Mouse (Mus musculus) cerebellum, postnatal 4 days (tissue): ENCODE data around the gene Sept7.
"Not testable (repeated sequence)": the region's sequence is repeated elsewhere in the genome, so short reads cannot be mapped to it uniquely, and the experiment has no call there.

Experiments used
- DNase-seq, 2 experiments: peaks; one replicate each; pipeline ENCODE4 v3.0.0; 2022; ENCODE audit warnings: low spot score in 2 of 2, mixed read lengths in 1 of 2

The Sept7 gene

GRCm38 (mm10) chr9:25253478-25253824 lies 1.2 kb downstream of the Sept7 start:
- no peak for DNase-seq

GRCm38 (mm10) chr9:25260411-25260810 lies 8.2 kb downstream of the Sept7 start:
- no peak for DNase-seq

GRCm38 (mm10) chr9:25260979-25261378 lies 8.7 kb downstream of the Sept7 start:
- no peak for DNase-seq

- no peak for DNase-seq
Observed at GRCm38 (mm10) chr9:25262087-25262486, 9.8 kb downstream of the Sept7 start.

- DNase-seq = no peak
Observed at GRCm38 (mm10) chr9:25265795-25266194, 13.6 kb downstream of the Sept7 start.

- DNase-seq = no peak
Observed at GRCm38 (mm10) chr9:25267133-25267532, 14.9 kb downstream of the Sept7 start.

DNA sequence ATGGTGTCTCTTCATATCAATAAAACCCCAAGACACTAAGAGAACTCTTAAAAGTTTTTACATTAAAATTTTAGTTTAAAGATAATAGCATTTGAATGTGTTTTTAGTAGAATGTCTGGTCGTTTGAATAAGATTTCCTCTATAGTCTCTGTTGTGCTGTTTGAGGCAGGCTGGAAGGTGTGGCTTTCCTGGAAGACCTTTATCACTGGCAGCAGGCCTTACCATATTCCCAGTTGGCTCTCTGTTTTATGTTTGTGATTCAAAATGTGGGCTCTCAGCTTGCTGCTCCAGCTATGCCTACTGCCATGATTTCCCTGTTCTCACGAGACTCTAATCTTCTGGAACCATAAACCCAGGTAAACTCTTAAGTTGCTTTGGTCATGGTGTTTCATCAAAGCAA lies 15.3 kb downstream of the Sept7 start:
- DNase-seq = no peak

DNA sequence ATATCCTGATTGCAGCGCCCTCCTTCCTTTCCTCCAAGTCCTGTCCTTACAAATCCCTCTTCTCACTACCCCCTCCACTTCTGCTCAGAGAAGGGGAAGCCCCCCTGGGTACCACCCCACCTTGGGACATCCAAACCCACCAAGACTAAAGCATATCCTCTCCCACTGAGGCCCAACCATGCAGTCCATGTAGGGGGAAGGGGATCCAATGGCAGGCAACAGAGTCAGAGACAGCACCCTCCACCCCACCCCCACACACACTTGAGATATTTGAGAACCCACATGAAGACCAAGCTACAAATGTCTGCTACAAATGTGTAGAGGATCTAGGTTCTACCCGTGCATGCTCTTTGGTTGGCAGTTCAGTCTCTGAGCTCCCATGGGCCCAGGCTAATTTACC lies 19.7 kb downstream of the Sept7 start:
- no peak for DNase-seq

DNA sequence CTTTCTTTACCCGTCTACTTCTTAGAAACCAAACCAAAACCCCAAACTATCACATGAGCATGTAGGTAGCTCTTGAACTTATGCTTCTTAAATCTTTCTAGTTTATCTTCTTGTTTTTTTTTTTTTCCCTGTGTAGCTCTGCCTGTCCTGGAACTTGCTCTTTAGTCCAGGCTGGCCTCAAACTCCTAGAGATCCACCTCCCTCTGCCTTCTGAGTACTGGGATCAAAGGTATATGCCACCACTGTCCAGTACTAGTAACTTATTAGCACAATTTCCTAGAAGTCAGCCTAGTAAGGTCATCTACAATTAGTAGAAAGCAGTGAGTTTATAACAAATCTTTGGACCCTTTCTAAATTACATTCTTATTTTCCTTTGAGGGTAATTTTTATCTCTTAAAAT lies 37.6 kb downstream of the Sept7 start:
- DNase-seq = no peak

DNA sequence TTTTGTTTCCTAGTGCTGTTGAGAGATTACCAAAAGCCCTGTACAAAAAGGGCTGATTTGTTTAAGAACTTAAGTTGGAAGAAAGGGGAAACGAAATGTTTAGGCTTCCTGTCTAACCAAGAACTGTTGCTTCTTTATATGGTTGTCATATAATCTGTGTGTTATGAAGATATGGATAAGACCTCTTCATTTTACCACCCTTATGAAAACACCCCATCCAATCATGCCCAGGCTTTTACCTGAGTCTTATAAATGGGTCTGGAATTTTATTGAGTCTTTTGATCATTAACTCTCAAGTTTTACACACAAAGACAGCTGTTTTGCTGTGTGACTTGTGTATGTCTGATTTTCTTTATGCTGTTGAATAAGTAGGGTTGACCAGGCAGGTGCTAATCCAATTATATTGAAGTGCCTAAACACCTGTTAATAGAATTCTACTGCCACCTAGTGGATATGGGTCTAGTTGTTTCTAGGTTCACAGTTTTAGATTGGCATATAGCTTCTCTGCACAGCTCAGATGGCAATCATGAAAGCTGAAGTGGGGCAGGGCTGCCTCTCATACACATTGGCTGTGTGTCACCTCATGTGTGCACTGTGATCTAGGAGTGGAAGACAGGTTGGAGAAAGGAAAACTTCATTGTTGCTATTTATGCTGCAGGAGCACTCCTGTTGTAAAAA lies 57.4 kb downstream of the Sept7 start:
- no peak for DNase-seq

GRCm38 (mm10) chr9:25314304-25314703 lies 62.1 kb downstream of the Sept7 start:
- DNase-seq = no peak

GRCm38 (mm10) chr9:25317827-25318505 lies 65.7 kb downstream of the Sept7 start:
- peak; percentile 33 to 60 for DNase-seq

GRCm38 (mm10) chr9:25319676-25320075 lies 67.4 kb downstream of the Sept7 start:
- DNase-seq = not testable (repeated sequence)

- DNase-seq = no peak
Observed at GRCm38 (mm10) chr9:25327727-25328370, 75.6 kb downstream of the Sept7 start.

DNA sequence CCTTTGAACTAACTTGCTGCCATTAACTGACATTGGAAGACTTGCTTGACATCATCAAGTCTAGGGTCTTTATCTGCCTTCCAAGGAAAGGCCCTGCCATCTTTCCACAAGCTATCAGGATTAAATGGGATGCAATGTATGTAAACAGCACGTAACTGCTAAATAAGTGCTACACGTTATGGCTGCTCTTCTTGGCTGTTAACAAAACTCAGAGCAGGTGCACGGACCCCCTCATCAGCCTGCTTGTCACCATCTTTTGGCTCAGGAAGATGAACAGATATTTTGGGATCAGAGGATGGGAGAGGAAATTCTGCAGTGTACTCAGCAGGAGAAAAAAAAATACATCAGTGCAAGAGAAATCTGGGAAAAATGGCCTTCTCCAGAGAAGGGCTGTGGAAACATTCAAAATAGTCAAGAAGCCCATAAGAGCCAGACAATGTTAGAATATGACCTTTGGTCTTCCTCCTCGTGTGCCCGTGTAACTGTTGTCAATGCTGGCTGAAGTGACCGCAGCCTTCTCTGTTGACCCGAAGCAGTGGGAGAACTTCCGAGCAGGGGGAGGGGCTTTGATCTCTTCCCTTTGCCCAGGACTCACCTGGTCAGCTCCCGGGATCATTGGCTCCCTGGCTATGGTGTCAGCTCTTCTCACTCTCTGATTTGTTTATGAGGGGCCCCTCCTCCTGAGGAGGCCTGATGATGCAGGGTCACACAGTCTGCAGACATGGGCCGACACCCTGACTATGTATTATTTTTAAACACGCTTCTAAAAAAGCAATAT lies 76.9 kb downstream of the Sept7 start:
- DNase-seq = no peak

- no peak for DNase-seq
Observed at GRCm38 (mm10) chr9:25337436-25338198, 85.4 kb downstream of the Sept7 start.

GRCm38 (mm10) chr9:25340412-25340811 lies 88.2 kb downstream of the Sept7 start:
- DNase-seq = no peak

GRCm38 (mm10) chr9:25353775-25354174 lies 101.5 kb downstream of the Sept7 start:
- DNase-seq = no peak

DNA sequence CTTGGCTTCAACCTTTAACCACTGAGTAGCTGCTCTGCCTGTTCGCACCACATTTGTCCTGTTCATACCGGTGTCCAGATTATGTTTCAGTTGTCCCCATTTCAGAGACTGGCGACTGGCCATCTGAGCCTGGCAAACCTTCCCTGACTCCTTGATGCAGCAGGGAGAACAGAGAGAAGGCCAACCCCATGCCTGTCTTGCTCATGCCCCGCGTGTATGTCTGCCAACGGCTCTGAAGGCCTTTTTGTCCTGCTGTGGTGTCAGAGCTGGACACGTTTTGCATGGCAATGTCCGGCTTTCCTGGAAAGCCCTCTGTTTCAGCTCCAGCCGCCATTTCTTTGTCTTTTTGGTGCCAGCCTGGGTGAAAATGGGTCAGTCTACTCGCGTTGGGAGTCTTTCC lies 103.6 kb downstream of the Sept7 start:
- peak; percentile 29 to 42 for DNase-seq

DNA sequence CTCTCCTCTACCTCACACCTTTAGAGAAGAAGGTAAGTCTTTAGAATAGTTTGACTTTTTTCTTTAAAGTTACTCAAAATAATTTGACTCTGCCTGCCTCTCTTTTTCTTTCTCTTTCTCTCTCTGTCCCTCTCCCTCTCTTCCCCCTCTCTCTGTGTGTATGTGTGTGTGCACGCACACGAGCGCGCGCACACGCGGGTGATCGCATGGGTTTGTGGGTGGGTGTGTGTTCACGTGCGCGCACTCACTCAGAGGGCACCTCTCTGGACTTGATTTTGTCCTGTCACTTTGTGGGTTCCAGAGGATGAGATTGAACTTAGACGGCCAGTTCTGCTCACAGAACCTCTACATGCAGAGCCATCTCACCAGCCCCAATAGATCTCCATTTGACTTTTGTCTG lies 105.3 kb downstream of the Sept7 start:
- no peak for DNase-seq

DNA sequence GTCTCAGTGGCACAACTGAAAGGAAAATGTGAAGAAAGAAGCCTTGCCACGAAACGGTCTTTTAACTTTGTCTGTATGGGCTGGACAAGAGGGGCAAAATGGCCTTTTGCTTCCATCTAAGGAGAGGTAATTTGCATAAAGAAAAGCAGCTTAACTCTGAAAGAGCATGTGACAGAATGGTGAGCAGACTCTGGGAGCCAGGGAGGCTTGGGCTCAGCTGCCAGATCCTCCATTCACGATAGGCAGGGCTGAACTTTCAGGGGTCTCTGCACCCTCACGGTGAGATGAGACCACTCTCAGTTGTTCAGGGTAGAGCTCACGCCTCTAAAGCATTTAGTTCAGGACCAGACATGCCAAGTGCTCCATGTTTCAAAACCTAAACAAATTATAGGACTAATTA lies 105.8 kb downstream of the Sept7 start:
- no peak for DNase-seq
